Mouse (Mus musculus) C2C12 (cell line): ENCODE data around the gene Traf5. TPM values are rescaled to one million over a fixed set of nuclear protein-coding genes. Genes with fewer than 3 reads are reported as not detected.

Experiments used
- H3K27me3 ChIP-seq: one replicate; pipeline ENCODE4 v1.6.1; 2011; ENCODE audit not compliant: control insufficient read depth, insufficient read depth, insufficient read length
- H3K36me3 ChIP-seq: one replicate; pipeline ENCODE4 v1.6.1; 2011; ENCODE audit not compliant: control insufficient read depth, insufficient read depth
- H3K4me3 ChIP-seq: one replicate; pipeline ENCODE4 v1.5.1; 2011; ENCODE audit warnings: mild to moderate bottlenecking, control low read depth; ENCODE audit not compliant: poor library complexity, insufficient read depth, severe bottlenecking
- H3K79me2 ChIP-seq: one replicate; pipeline ENCODE4 v1.6.1; 2011; ENCODE audit not compliant: control insufficient read depth, insufficient read depth
- H3K79me3 ChIP-seq: one replicate; pipeline ENCODE4 v1.6.1; 2011; ENCODE audit warnings: low read depth, control low read depth
- H3ac ChIP-seq: one replicate; pipeline ENCODE3; 2011; ENCODE audit warnings: low read depth; ENCODE audit not compliant: control insufficient read depth, insufficient read length
- CEBPB ChIP-seq: IDR thresholded peaks from one replicate; pipeline ENCODE4 v1.6.1; 2011; ENCODE audit warnings: low read depth, mild to moderate bottlenecking, control low read depth, moderate library complexity
- CTCF ChIP-seq: IDR thresholded peaks from one replicate; pipeline ENCODE4 v1.5.1; 2011; ENCODE audit not compliant: control insufficient read depth, insufficient read depth, insufficient read length
- FOSL1 ChIP-seq: IDR thresholded peaks from one replicate; pipeline ENCODE4 v1.8.0; 2011; ENCODE audit warnings: mild to moderate bottlenecking, low read length; ENCODE audit not compliant: poor library complexity, insufficient read depth, severe bottlenecking
- MAX ChIP-seq: IDR thresholded peaks from one replicate; pipeline ENCODE4 v1.6.1; 2011; ENCODE audit warnings: mild to moderate bottlenecking, control low read depth
- MYOD1 ChIP-seq: IDR thresholded peaks from one replicate; pipeline ENCODE4 v1.6.1; 2011; ENCODE audit warnings: low read depth; ENCODE audit not compliant: control insufficient read depth, insufficient read length
- MYOG ChIP-seq: IDR thresholded peaks from one replicate; pipeline ENCODE4 v1.6.1; 2011; ENCODE audit not compliant: control insufficient read depth, insufficient read length; ENCODE audit errors: extremely low read depth
- USF1 ChIP-seq: IDR thresholded peaks from one replicate; pipeline ENCODE4 v1.6.1; 2011; ENCODE audit warnings: low read depth, mild to moderate bottlenecking, control low read depth, moderate library complexity
- polyA plus RNA-seq: library from polyadenylated mRNA; unstranded; fragments of >200 nt; fragmentation: generic; extraction: Trizol; gene quantifications from one replicate; pipeline ENCODE4 v1.2.1, GENCODE M21; 2012; ENCODE audit warnings: missing spikeins

Traf5 gene
- polyA plus RNA-seq, 1 experiment, result 20.5 TPM

DNA sequence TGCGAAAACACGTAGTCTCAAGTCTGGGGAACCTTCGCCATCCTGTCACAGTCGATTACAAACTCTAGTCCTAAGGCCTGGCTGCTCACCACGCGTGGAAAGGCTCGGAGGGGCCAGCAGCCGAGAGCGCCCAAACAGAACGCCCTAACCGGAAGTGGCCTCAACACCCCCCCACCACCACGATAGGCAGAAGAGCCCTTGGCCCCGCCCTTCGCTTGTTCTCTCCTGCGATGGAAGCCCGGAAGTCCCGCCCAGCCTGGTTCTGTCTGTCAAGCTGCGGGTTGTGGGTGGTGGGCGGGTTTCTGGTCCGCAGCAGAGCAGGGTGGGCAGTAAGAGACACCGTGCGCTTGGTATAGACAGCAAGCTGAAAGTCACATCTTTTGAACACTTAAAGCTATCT lies 102.4 kb downstream of the Traf5 start:
- H3K79me2 ChIP-seq, result no peaks in the 10 kb centered on the region
- peak overlapping the region; percentile 69 for H3ac ChIP-seq
- no peaks in the 10 kb centered on the region for H3K36me3 ChIP-seq
- no peaks in the 10 kb centered on the region for H3K79me3 ChIP-seq
- peak overlapping the region; percentile 49 for H3K4me3 ChIP-seq
- H3K27me3 ChIP-seq, result peaks cover 8% of the 10 kb centered on the region
- no peak for TF ChIP-seq MYOG
- no peak for TF ChIP-seq USF1
- no peak for TF ChIP-seq MAX
- TF ChIP-seq MYOD1, result no peak
- TF ChIP-seq FOSL1, result no peak
- TF ChIP-seq CTCF, result no peak
- TF ChIP-seq CEBPB, result no peak

DNA sequence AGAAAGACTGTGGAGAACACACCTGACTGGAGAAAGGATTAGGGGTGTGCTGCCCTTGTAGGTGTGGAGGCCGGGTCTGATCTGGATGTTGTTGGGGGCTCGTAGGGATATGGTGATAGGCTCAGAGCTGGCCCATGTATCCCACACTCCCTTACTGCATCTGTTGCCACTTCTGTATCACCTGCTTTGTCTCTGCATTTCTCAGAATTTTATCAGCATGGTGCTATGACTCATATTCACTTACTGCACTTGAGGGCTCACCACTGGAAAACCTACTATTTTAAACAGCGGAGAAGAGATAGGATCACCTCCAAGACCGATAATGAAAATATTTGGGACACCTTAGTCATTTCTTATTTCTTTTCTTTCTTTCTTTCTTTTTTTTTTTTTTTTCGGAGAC lies 103.3 kb downstream of the Traf5 start:
- no peak overlapping the region for H3K4me3 ChIP-seq
- no peak for TF ChIP-seq FOSL1
- no peak for TF ChIP-seq USF1
- TF ChIP-seq CTCF, result no peak
- no peak for TF ChIP-seq CEBPB
- no peak for TF ChIP-seq MYOG
- TF ChIP-seq MYOD1, result no peak
- TF ChIP-seq MAX, result no peak
- H3K79me3 ChIP-seq, result no peaks in the 10 kb centered on the region
- H3ac ChIP-seq, result no peak overlapping the region
- peaks cover 13% of the 10 kb centered on the region for H3K27me3 ChIP-seq
- no peaks in the 10 kb centered on the region for H3K79me2 ChIP-seq
- H3K36me3 ChIP-seq, result no peaks in the 10 kb centered on the region

DNA sequence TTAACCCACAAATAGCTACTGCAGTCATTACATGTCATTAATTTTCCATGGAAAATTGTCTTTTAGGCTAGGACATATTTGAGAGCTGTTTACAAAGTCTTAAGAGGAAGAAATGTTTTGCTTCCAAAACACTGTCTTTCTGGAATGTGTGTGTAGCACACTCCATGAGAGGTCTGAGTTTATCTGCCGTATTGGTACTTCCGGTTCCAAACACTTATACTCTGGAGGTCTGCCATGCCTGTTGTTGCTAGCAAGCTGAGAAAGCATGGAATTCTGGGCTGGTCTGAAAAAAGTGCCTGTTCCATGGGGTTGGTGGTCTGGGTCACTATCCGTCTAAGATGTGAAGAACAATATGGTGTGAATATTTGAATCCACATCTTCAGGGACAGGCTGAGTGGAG lies 103.7 kb downstream of the Traf5 start:
- H3K4me3 ChIP-seq, result no peak overlapping the region
- no peaks in the 10 kb centered on the region for H3K36me3 ChIP-seq
- H3ac ChIP-seq, result no peak overlapping the region
- no peaks in the 10 kb centered on the region for H3K79me2 ChIP-seq
- peaks cover 13% of the 10 kb centered on the region for H3K27me3 ChIP-seq
- TF ChIP-seq CTCF, result no peak
- TF ChIP-seq CEBPB, result no peak
- no peak for TF ChIP-seq MYOD1
- TF ChIP-seq MYOG, result no peak
- no peak for TF ChIP-seq MAX
- TF ChIP-seq USF1, result no peak
- no peak for TF ChIP-seq FOSL1
- no peaks in the 10 kb centered on the region for H3K79me3 ChIP-seq

DNA sequence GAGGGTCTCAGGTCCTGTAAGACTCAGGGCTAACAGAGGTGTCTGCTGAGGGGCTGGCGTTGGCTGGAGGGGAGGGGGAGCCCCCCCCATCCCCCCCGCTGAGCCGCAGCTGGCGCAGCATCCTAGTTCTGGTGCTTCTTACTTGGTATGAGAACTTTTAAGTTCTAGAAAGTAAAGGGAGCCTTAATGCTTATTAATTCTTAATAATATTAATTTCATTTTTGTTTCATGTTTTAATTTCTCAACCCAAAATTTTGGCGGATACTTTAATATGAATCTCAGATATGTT lies 104.9 kb downstream of the Traf5 start:
- Histone ChIP-seq H3K36me3 (no peaks in the 10 kb centered on the region), H3K79me2 (no peaks in the 10 kb centered on the region), H3K27me3 (peaks cover 13% of the 10 kb centered on the region), H3K4me3 (no peak overlapping the region), H3K79me3 (no peaks in the 10 kb centered on the region), H3ac (no peak overlapping the region)
- TF ChIP-seq CTCF, result no peak
- TF ChIP-seq USF1, result no peak
- TF ChIP-seq MYOG, result no peak
- no peak for TF ChIP-seq FOSL1
- no peak for TF ChIP-seq MAX
- no peak for TF ChIP-seq MYOD1

DNA sequence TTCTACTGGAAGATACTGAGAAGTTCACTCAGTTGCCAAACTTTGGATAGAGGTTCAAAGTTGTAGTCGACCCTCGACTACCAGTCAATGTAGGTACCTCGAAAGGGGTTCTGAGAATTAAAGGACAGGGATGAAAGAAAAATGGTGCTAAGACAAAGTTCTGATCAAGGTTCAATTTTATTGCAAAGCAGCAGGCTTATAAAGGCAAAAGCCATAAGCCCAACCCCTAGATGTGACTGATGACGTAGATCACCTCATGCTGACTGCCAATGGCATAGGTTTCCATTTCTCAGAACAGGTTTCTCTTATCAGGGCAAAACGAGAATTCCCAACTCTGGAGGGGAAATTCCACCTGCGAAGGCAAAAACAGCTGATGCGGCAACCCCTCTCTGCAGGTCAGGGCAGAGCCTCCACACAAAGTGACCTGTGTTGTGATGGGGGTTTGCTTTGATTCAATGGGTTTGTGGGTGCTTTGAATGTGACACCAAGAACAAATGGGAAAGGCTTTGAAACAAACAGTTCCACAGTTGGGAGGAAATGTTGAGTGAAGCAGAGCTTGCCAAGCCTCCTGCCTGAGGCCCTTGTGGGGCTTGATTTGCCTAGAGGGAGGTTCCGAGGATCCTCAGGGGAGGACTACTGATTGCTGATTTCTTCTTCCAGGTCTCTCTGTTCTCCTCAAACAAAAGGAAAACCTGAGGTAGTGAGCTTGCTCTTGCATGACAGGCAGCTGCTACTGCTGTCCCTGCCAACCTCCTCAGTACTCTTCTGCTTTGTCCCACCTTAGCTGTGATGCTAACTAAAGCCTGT lies 105.5 kb downstream of the Traf5 start:
- Histone ChIP-seq H3K27me3 (peaks cover 13% of the 10 kb centered on the region), H3K36me3 (no peaks in the 10 kb centered on the region), H3K79me3 (no peaks in the 10 kb centered on the region), H3ac (no peak overlapping the region), H3K79me2 (no peaks in the 10 kb centered on the region), H3K4me3 (no peak overlapping the region)
- TF ChIP-seq MAX (no peak), CTCF (no peak), CEBPB (no peak), MYOD1 (no peak), FOSL1 (no peak), USF1 (no peak), MYOG (no peak)

DNA sequence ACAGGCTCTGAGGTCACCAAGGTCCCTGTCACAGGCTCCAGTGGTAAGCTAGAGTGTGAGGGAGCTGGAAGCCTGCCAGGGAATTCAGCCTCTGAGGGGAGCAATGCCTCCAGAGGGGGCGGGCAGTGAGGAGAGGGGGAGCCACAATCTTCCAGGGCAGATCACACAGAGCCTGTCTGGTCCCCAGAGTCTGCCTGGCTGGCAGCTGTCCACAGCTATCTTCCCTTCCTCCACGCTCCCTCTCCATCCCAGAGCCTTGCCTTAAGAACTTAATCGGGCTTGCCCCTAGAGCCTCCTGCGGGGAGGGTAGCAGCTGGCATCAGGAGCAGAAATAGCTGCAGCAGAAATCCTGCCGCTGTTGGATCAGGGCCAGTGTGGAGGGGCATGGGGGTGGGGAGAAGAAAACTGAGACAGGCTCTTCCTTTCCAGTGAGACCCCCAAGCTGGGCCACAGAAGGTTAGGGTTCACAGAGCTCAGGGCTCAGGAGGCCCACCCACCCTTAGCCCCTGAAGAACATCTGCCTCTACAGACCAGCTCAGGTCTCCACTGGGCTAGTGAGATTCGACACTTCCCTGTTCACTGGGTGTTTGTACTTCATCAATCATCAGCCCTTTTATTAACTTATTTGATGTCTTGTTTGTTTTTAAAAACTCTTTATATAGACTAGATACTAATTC lies 110.8 kb downstream of the Traf5 start:
- H3K4me3 ChIP-seq, result no peak overlapping the region
- no peaks in the 10 kb centered on the region for H3K79me2 ChIP-seq
- H3K79me3 ChIP-seq, result no peaks in the 10 kb centered on the region
- H3K27me3 ChIP-seq, result peaks cover 27% of the 10 kb centered on the region
- H3K36me3 ChIP-seq, result no peaks in the 10 kb centered on the region
- H3ac ChIP-seq, result no peak overlapping the region
- TF ChIP-seq MYOD1 (no peak), CEBPB (no peak), USF1 (no peak), MAX (no peak), MYOG (no peak), CTCF (no peak), FOSL1 (no peak)
